Mouse (Mus musculus): ENCODE data around the gene Sp100.

DNA sequence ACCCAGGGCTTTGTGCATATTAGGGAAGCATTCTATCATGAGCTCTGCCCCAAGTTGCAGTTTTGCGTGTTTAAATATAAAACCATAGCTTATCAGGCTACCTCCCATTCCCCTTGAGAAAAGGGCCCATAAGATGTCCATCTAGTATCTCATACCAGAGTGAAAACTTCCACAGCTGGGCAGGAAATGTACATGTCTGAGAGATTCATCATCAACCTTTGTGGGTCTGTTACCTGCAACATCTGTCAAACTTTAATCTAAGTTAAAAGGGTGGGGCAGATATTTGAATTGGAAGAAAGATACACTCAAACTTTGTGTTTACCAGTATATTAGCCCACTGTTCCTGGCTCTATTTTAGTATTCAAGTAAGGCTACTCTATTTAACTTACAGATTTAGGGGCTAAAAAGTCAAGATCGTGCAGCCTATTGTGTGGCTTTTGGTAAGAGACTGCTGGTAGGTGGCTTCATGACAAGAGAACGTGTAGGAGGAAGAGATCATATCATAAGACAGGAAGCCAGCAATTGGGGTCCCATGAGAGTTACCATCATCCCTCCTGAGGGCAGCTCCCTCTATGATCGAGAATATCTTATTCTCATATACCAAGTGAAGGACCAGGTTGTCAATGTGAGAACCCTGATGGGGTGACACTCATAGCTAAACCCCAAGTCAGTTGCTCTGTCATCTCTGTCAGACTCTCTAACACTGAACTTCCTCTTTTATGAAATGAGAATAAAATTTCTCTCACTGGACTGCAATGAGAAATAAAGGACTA is 48.1 kb downstream of the Sp100 start:
- no peak for TF ChIP-seq CTCF (IDR thresholded peaks at IDR 0.05; ENCODE audit: control insufficient read depth, insufficient read depth, insufficient read length)
- TF ChIP-seq USF1 (IDR thresholded peaks at IDR 0.05; ENCODE audit: low read depth), result no peak
- no peak for TF ChIP-seq CEBPB (IDR thresholded peaks at IDR 0.05; ENCODE audit: low read depth)
- TF ChIP-seq MAX (IDR thresholded peaks at IDR 0.05), result no peak
- TF ChIP-seq MYOD1 (IDR thresholded peaks at IDR 0.05; ENCODE audit: control insufficient read depth, insufficient read length, low read depth), result no peak
- no peak for TF ChIP-seq MYOG (IDR thresholded peaks at IDR 0.05; ENCODE audit: control insufficient read depth, extremely low read depth, insufficient read length)

Data from C2C12 (cell line).